Mouse (Mus musculus) brain, embryonic 14.5 days (tissue): ENCODE data around the gene Myzap. TPM values are rescaled to one million over a fixed set of nuclear protein-coding genes. Genes with fewer than 3 reads are reported as not detected.

Source experiments
- DNase-seq: peaks from one replicate; pipeline ENCODE4 v3.0.0-alpha.2; 2011; ENCODE audit warnings: low read depth
- CTCF ChIP-seq: fragments of 200-500 bp; IDR thresholded peaks from 2 replicates; pipeline ENCODE4 v1.5.1; 2012; ENCODE audit warnings: inconsistent platforms, mild to moderate bottlenecking, moderate library complexity, borderline replicate concordance; ENCODE audit not compliant: insufficient read depth, insufficient read length; ENCODE audit errors: extremely low read depth
- POLR2A ChIP-seq: fragments of 200-500 bp; IDR thresholded peaks from 2 replicates; pipeline ENCODE4 v1.6.1; 2012; ENCODE audit warnings: mild to moderate bottlenecking, inconsistent platforms, borderline replicate concordance; ENCODE audit not compliant: poor library complexity, insufficient read depth, insufficient read length, severe bottlenecking; ENCODE audit errors: extremely low read depth
- polyA plus RNA-seq: library from polyadenylated mRNA; depleted of rRNA; stranded (reverse); fragments of >200 nt; gene quantifications from 2 replicates; pipeline ENCODE4 v1.2.3, GENCODE M21; 2012

Gene Myzap
- polyA plus RNA-seq, 1 experiment = 2.9 TPM

DNA sequence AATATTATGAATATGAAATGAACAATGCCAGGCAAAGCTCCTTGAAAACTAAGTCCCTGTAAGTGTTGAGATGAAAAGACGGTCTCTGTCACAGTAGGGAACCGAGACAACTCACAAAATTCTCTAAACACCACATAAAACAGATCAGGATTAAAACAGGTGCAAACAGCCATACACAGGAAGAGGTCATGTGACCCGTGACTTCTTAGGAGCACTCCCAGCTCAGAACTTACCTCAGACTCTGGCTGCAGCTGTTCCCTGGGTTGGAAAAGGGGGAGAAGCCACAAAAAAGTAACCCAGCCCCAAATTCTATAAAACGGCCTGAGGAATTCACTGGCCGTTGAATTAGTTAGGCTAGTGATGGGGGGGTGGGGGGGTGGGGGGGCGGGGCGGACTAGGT is 22.0 kb downstream of the Myzap start:
- no peak for DNase-seq
- TF ChIP-seq POLR2A (no peak), CTCF (no peak)

DNA sequence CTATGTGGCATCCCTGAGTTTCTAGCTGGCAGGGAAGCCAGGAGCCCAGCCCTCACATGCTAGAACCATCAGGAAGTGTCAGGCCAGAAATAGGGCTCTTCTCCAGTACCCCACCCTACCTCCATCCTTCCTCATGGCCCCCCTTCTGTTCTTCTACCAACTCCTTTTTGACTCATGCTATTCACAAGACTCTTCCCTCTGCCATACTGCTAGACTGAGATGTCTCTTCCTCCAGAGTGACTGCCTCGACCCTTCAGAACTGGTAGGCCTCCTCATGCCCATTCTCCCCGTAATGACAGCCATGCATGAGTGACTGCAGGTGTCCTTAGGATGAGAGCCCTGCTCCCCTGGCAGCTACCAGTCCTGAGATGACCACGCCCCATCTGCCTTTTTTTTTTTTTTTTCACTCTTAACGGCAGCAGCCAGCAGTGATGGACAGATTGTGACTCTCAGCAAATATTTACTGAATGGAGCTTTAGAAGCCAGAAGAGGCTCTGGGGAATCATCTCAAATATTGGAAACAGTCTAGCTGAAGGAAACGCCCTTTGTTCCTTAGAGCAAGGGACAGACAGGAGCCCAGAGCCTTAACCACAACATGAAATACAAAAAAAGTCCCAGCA is 23.7 kb downstream of the Myzap start:
- DNase-seq = no peak
- no peak for TF ChIP-seq POLR2A

DNA sequence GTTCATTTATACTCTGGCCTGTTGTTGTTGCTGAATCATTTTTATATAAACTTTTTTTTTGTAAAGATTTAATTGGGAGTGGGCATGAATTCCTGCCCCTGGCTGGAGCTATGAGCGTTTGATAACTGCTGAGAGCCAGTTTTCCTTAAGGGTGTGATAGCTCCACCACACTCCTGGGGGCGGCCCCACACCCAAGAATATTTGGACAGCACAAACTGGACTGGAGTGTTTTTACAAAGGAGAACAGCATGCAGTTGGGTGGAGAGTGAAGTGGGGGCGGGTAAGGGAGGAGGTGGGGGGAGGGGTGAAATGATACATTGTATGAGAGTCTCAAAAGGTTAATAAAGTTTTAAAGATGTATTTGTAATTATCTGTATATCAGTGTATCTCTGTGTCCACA is 24.8 kb downstream of the Myzap start:
- no peak for TF ChIP-seq CTCF
- no peak for TF ChIP-seq POLR2A
- DNase-seq = no peak

DNA sequence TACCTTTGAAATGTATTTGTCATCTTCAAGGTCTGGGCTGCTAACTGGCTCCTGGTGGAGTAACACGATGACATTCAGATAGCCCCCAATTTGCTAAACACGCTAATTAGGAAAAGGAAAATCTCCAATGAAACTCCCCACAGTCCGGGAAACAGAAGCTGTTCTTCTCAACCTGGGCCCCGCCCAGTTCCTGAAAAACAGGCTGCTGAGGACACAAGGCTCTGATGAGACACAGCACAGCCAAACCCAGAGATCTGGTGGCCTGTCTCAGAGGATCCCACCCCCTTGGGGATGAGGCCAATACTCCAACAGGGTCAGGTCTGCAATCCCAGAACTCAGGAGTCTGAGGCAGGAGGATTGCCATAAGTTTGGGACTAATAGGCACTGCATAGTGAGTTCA is 25.4 kb downstream of the Myzap start:
- TF ChIP-seq CTCF (no peak), POLR2A (no peak)
- DNase-seq = no peak

DNA sequence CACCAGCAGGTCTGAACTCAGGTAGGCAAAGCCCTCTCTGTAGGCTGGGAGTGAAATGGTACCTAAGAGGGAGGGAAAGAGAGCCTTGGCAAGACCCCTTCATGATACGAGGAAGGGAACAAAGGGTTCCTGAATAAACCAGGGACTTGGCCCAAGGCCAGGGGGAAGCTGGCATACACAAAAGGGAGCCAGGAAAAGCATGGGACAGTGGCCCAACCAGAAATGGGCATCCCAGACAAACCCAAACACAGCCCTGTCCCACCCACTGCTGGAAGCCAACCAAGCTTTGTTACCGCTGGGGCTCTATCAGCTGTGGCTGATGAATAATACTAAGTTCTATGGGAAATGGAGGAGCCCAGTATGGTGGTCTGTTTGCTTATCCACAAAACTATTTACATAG is 34.4 kb downstream of the Myzap start:
- TF ChIP-seq POLR2A (no peak), CTCF (no peak)
- DNase-seq = peak; percentile 86

DNA sequence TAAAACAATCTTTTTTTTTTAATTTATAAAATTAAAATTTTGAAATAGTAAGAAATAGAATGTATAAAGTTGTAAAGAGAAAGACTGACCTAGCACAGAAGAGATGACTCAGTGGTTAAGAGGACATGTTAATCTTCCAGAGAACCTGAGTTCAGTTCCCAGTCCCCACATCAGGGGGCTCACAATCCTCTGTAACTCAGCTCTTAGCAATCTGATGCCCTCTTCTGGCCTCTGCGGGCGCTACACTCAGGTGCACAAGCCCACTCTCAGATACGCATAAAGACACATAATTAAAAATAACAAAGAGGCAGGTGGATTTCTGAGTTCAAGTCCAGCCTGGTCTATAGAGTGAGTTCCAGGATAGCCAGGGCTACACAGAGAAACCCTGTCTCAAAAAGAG is 38.2 kb downstream of the Myzap start:
- no peak for DNase-seq
- TF ChIP-seq CTCF = no peak
- no peak for TF ChIP-seq POLR2A

DNA sequence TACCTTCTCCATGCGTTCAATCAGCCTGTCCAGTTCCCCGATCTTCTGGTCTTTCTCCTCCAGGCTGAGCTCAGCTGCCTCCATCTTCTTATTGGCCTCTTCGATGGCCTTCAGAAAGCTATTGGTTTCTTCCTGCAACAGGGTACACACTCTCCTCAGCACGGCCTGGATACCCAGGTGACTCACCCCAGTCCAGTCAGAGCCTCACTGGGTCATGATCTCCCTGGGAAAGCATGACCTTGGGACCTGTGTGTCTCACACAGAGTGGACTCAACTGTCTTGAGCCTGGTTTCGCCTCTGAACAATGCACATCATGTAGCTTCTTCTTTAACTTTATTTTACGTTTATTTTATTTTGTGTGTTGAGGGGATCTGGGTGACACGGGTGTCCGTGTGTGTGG is 42.0 kb downstream of the Myzap start:
- no peak for DNase-seq
- no peak for TF ChIP-seq CTCF
- no peak for TF ChIP-seq POLR2A

DNA sequence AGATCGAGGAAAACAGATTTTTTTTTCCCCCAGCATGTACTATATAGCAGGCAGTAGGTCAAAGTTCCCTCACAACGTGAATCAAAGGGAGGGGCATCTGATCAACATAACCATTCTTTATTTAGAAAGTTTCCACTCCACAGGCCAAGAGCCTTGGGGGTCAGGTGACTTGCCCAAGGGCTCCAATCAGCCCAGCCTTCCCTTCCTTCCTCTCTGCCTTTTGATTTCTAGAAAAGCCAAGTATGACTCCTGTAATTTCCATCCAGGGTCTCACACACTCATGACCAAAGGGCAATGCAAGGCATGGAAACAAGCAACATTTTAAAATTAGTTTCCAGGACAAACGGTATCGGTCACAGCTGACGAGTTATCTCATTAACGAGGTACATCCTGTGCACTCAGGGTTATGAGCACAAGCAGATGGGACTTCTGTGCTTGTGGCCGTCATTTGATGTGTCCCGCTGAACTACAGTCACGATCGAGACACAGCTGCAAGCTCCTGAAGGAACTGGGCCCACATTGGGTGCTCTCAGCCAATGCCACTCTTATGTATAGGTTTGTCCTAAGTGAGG is 44.4 kb downstream of the Myzap start:
- DNase-seq = no peak
- TF ChIP-seq POLR2A = no peak
- no peak for TF ChIP-seq CTCF

DNA sequence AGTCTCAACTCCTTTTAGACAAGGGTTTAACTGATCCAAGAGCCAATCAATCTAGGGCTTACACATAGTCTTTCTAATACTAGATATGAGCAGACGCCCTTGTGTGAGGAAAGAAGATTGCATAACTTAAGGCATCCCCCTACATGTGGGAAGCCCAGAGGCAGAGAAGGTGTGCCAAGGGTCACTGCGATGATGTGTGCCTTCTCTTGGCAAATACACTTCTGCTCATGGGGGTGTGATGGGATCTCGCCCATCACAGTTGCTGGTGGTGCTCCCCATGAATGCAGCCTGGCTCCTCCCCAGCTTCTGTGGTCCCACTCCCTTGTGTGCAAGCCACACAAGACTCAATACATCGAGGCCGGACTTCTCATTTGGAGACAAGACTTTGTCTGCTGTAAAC is 47.3 kb downstream of the Myzap start:
- no peak for DNase-seq
- TF ChIP-seq CTCF (no peak), POLR2A (no peak)

DNA sequence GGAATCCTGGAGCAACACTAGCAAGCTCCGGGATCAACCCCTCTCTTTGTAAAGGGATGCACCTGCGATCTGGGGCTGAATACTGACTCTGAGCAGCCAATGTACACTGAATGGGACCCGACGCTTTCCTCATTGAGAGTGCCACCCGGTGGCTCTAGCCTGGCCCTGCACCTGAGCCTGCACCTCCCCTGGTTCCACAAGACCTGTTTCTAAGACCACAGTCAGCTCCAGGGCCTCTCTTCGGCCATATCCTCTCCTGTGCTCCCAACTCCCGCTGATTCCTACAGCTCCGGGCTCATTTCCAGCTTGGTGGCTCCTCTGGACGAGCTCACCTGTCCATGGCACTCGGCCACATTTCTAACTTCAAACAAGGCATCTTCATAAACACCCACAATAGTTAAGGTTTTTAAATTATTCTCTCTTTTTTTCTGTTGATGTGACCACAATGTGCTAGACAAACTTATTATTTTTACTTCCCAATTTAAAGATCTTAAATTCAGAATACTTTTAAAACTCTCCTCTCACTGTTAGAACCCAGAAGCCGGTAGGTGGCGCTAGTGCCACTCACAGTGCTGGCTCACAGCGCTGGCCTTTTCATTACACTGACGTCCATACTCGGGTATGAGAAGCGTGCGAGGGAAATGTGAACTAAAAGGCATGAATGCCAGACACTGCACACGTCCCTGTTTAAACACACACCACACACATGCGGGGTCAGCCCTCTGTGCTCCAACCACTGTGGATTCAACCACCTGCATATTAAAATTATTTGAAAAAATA is 48.5 kb downstream of the Myzap start:
- peak; percentile 87 for TF ChIP-seq CTCF
- TF ChIP-seq POLR2A = no peak
- peak; percentile 87 for DNase-seq

DNA sequence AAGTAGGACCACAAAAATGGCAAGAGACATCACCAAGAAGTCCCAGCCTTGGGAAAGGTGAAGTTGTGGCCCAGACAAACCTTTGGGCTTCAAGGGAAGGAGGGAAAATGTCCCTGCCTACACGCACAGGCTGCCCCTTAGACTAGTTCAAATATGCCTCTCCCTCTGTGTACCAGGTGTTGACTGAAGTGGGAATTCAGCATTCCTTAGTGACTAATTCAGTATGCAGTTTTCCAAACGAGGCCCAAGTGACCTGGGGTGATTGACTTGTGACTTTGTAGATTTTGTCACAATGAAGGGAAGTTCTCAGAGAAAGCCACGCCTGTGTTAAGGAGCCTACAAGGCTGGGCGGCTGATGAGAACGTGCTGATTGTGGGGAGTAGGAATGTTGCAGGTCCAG is 49.9 kb downstream of the Myzap start:
- no peak for DNase-seq
- TF ChIP-seq CTCF (no peak), POLR2A (no peak)

DNA sequence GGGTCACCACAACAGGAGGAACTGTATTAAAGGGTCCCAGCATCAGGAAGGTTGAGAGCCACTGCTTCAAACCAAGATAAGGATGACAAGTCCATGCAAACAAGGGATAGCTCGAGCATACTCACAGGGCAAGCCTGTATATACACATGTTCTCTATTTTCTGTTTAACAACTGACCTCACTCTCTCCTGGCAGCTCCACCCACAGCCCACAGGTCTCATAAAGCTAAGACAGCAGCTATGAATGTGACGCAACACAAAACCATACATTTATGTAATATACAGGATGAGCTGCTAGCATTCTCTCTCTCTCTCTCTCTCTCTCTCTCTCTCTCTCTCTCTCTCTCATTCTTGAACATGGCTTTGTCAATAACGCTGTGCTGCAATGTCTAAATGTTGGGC is 51.4 kb downstream of the Myzap start:
- no peak for DNase-seq

More for the DNA sequence above, 51.4 kb downstream of the Myzap start:
- TF ChIP-seq CTCF (no peak), POLR2A (no peak)
